Mouse (Mus musculus) embryo, embryonic 9.5 days (tissue): ENCODE measurements at regions not wholly inside any gene's neighbourhood (a gene's known extent, or its start where the extent isn't known, plus 50 kb on each side); places are given as distances from the start of the nearest gene placed in this dataset.
A peak's percentile ranks its signal among the peaks of the same experiment; 100 is the strongest.

Experiments
- DNase-seq: peaks from one replicate; pipeline ENCODE4 v3.0.0-alpha.2; 2017; ENCODE audit errors: extremely low spot score

- DNase-seq: no peak
These were observed 94.4 kb upstream of the E2f7 start for GRCm38 (mm10) chr10:110650851-110651250.

GRCm38 (mm10) chr10:110654070-110654469 lies 91.2 kb upstream of the E2f7 start:
- DNase-seq: no peak

- DNase-seq: no peak
These were observed 87.0 kb upstream of the E2f7 start for GRCm38 (mm10) chr10:110658153-110658695.

- peak; percentile 58 for DNase-seq
These were observed 68.7 kb upstream of the E2f7 start for GRCm38 (mm10) chr10:110676503-110676902.
